Comparison of ENCODE assay signal across 15 mouse cellular contexts in genomic region chr13:55523951-55524600, GRCm38 (mm10). TPM values are rescaled to one million over a fixed set of nuclear protein-coding genes. Genes with fewer than 3 reads are reported as not detected.
DNase-seq lines count a peak whose midpoint lies in the region; ATAC-seq and TF ChIP-seq lines count a peak whose summit lies in the region.
"Had no signal": no experiment of that assay in that cellular context is flagged by ENCODE, and none has a peak within 500 bp of the region (broad histone marks: within the 10 kb centered on the region; RNA-seq: fewer than 3 reads in every experiment).

No protein-coding gene starts in this region.

- H3K4me1 ChIP-seq in forebrain, embryonic 12.5 days: no peaks in the 10 kb centered on the region
- no peaks in the 10 kb centered on the region for H3K4me1 ChIP-seq in forebrain, embryonic 11.5 days (replicated peaks; ENCODE audit: control insufficient read depth, insufficient read depth, low read length)
- H3K4me1 ChIP-seq in heart, postnatal 0 days (ENCODE audit: control insufficient read depth, insufficient read depth): no peaks in the 10 kb centered on the region
- H3K4me1 ChIP-seq in testis, adult 2 months (ENCODE audit: control insufficient read depth, insufficient read depth, low read length): peaks cover 15% of the 10 kb centered on the region
- H3K4me1 ChIP-seq: intestine, embryonic 15.5 days had no signal

- no peak overlapping the region for H3K9ac ChIP-seq in forebrain, embryonic 12.5 days
- H3K9ac ChIP-seq in forebrain, embryonic 11.5 days (ENCODE audit: low read length): no peak overlapping the region
- no peak overlapping the region for H3K9ac ChIP-seq in heart, postnatal 0 days (replicated peaks; ENCODE audit: low read depth, low read length)
- H3K9ac ChIP-seq: hindbrain, embryonic 12.5 days; intestine, embryonic 15.5 days had no signal

- no peak for TF ChIP-seq CTCF in heart, postnatal 0 days (IDR thresholded peaks at IDR 0.05; ENCODE audit: low read depth)
- TF ChIP-seq CTCF in testis, adult 2 months (IDR thresholded peaks at IDR 0.05; ENCODE audit: control insufficient read depth, insufficient read depth, insufficient replicate concordance, low read depth, low read length): no peak

- no peak overlapping the region for H3K4me2 ChIP-seq in forebrain, embryonic 12.5 days
- H3K4me2 ChIP-seq in forebrain, embryonic 11.5 days (ENCODE audit: low read depth, low read length, severe bottlenecking): no peak overlapping the region
- H3K4me2 ChIP-seq in heart, postnatal 0 days (ENCODE audit: low read depth, low read length): no peak overlapping the region
- H3K4me2 ChIP-seq: hindbrain, embryonic 12.5 days; intestine, embryonic 15.5 days; midbrain, embryonic 11.5 days had no signal

- H3K27me3 ChIP-seq in forebrain, embryonic 12.5 days: peaks cover 4% of the 10 kb centered on the region; the same call in 1 of the 2 replicates
- H3K27me3 ChIP-seq in forebrain, embryonic 11.5 days (ENCODE audit: control insufficient read depth, insufficient read depth, low read length): no peaks in the 10 kb centered on the region
- no peaks in the 10 kb centered on the region for H3K27me3 ChIP-seq in heart, postnatal 0 days (ENCODE audit: control insufficient read depth, insufficient read depth, low read length)
- H3K27me3 ChIP-seq in testis, adult 2 months (ENCODE audit: control insufficient read depth, insufficient read depth, low read length): no peaks in the 10 kb centered on the region
- H3K27me3 ChIP-seq: CH12.LX; hindbrain, embryonic 12.5 days; intestine, embryonic 15.5 days had no signal

- ATAC-seq in forebrain, embryonic 12.5 days (ENCODE audit: low FRiP score): no peak
- ATAC-seq in forebrain, embryonic 11.5 days (replicated peaks; ENCODE audit: low FRiP score): no peak
- no peak for ATAC-seq in heart, postnatal 0 days (ENCODE audit: insufficient read depth, low read depth)
- ATAC-seq: intestine, embryonic 15.5 days had no signal

- TF ChIP-seq POLR2A in testis, adult 2 months (IDR thresholded peaks at IDR 0.05; ENCODE audit: control insufficient read depth, low read depth, low read length): no peak

- WGBS in forebrain, embryonic 12.5 days: 91% methylated on average over 23 of the region's 23 CpGs
- 89% methylated on average over 23 of the region's 23 CpGs for WGBS in forebrain, embryonic 11.5 days
- WGBS in heart, postnatal 0 days: 81% methylated on average over 23 of the region's 23 CpGs

- H3K9me3 ChIP-seq in forebrain, embryonic 12.5 days: no peaks in the 10 kb centered on the region
- no peaks in the 10 kb centered on the region for H3K9me3 ChIP-seq in forebrain, embryonic 11.5 days (ENCODE audit: control insufficient read depth, low read length)
- H3K9me3 ChIP-seq in heart, postnatal 0 days (replicated peaks; ENCODE audit: control insufficient read depth, low read length): no peaks in the 10 kb centered on the region
- H3K9me3 ChIP-seq: hindbrain, embryonic 12.5 days; intestine, embryonic 15.5 days had no signal

- H3K36me3 ChIP-seq in forebrain, embryonic 12.5 days (replicated peaks): peaks cover 2% of the 10 kb centered on the region
- no peaks in the 10 kb centered on the region for H3K36me3 ChIP-seq in forebrain, embryonic 11.5 days (ENCODE audit: control insufficient read depth, insufficient read depth, low read length)
- H3K36me3 ChIP-seq in heart, postnatal 0 days (replicated peaks; ENCODE audit: control insufficient read depth, insufficient read depth, low read length): no peaks in the 10 kb centered on the region; the same call in 1 of the 2 replicates
- H3K36me3 ChIP-seq in testis, adult 2 months (ENCODE audit: control insufficient read depth, insufficient read depth, low read length): no peaks in the 10 kb centered on the region
- H3K36me3 ChIP-seq: intestine, embryonic 15.5 days had no signal

- TF ChIP-seq EP300 in heart, postnatal 0 days (IDR thresholded peaks at IDR 0.05; ENCODE audit: low read depth): no peak

- 0 out of 2 replicates have a peak overlapping the region, but pooled peaks have one; percentile 5 for H3K27ac ChIP-seq in forebrain, embryonic 12.5 days
- no peak overlapping the region for H3K27ac ChIP-seq in forebrain, embryonic 11.5 days (ENCODE audit: low read depth, low read length)
- peak overlapping the region; percentile 43 for H3K27ac ChIP-seq in heart, postnatal 0 days (ENCODE audit: low read depth)
- H3K27ac ChIP-seq in testis, adult 2 months (ENCODE audit: control insufficient read depth, insufficient read depth, low read depth, low read length): no peak overlapping the region
- H3K27ac ChIP-seq: hindbrain, embryonic 12.5 days; intestine, embryonic 15.5 days had no signal

- H3K4me3 ChIP-seq in forebrain, embryonic 12.5 days (replicated peaks): no peak overlapping the region
- H3K4me3 ChIP-seq in forebrain, embryonic 11.5 days (ENCODE audit: low read depth, low read length): no peak overlapping the region
- no peak overlapping the region for H3K4me3 ChIP-seq in heart, postnatal 0 days (ENCODE audit: low read depth, low read length)
- peak overlapping the region; percentile 6; the same call in 1 of the 2 replicates for H3K4me3 ChIP-seq in testis, adult 2 months (ENCODE audit: control insufficient read depth, low read depth, low read length)
- H3K4me3 ChIP-seq: hindbrain, embryonic 12.5 days; intestine, embryonic 15.5 days had no signal

- DNase-seq in forebrain, embryonic 11.5 days (ENCODE audit: low spot score): no peak
- DNase-seq in heart, postnatal 0 days (ENCODE audit: low spot score): no peak
- no peak for DNase-seq in heart, postnatal 4 days
- DNase-seq in testis, postnatal 10 days (ENCODE audit: low spot score): no peak
- DNase-seq in cerebellum, postnatal 10 days: no peak
- no peak for DNase-seq in thymus, postnatal 10 days (ENCODE audit: low spot score in 2 of 2)
- DNase-seq: cerebellum, adult 8-10 months; gastrocnemius, postnatal 36 days; right cerebral cortex, postnatal 25 days had no signal

RNA-seq across cellular contexts. Expression of gene Dok3, which starts 5.0 kb away (rescaled TPM):
- 3.3 and 3.7 TPM in 2 replicates for polyA plus RNA-seq in forebrain, embryonic 12.5 days (2016; fragmentation: Nextera tagmentation; extraction: Ambion mirVana)
- 3.3 and 3.9 TPM in 2 replicates for polyA plus RNA-seq in forebrain, embryonic 11.5 days (2014; fragmentation: Nextera tagmentation; extraction: Ambion mirVana)
- 2.7 and 2.8 TPM in 2 replicates for total RNA-seq in heart, postnatal 0 days (2014; rRNA removed; ENCODE audit: low replicate concordance)
- 0.95 and 1.4 TPM in 2 replicates for polyA plus RNA-seq in heart, postnatal 0 days (2015; fragmentation: Nextera tagmentation; extraction: Ambion mirVana)
- total RNA-seq in heart, postnatal 4 days (2021): 1 to 10 TPM; 1.0 to 1.1 TPM
- 2.3 TPM in 2 replicates for polyA plus RNA-seq in testis, adult 2 months (2012; rRNA removed)

RNA-seq across cellular contexts. Expression of gene Pdlim7, which starts 10.6 kb away (rescaled TPM):
- polyA plus RNA-seq in forebrain, embryonic 12.5 days (2016; fragmentation: Nextera tagmentation; extraction: Ambion mirVana): 139 and 147 TPM in 2 replicates
- 165 and 185 TPM in 2 replicates for polyA plus RNA-seq in forebrain, embryonic 11.5 days (2014; fragmentation: Nextera tagmentation; extraction: Ambion mirVana)
- total RNA-seq in heart, postnatal 0 days (2014; rRNA removed; ENCODE audit: low replicate concordance): 134 and 186 TPM in 2 replicates
- polyA plus RNA-seq in heart, postnatal 0 days (2015; fragmentation: Nextera tagmentation; extraction: Ambion mirVana): 190 and 210 TPM in 2 replicates
- 100 to 1,000 TPM; 115 to 119 TPM for total RNA-seq in heart, postnatal 4 days (2021)
- polyA plus RNA-seq in testis, adult 2 months (2012; rRNA removed): 7.6 and 14.5 TPM in 2 replicates

RNA-seq across cellular contexts. Expression of gene Ddx41, which starts 12.4 kb away (rescaled TPM):
- 69.9 and 73.3 TPM in 2 replicates for polyA plus RNA-seq in forebrain, embryonic 12.5 days (2016; fragmentation: Nextera tagmentation; extraction: Ambion mirVana)
- 79.3 and 79.5 TPM in 2 replicates for polyA plus RNA-seq in forebrain, embryonic 11.5 days (2014; fragmentation: Nextera tagmentation; extraction: Ambion mirVana)
- total RNA-seq in heart, postnatal 0 days (2014; rRNA removed; ENCODE audit: low replicate concordance): 25.3 and 30.4 TPM in 2 replicates
- polyA plus RNA-seq in heart, postnatal 0 days (2015; fragmentation: Nextera tagmentation; extraction: Ambion mirVana): 16.3 and 17.3 TPM in 2 replicates
- total RNA-seq in heart, postnatal 4 days (2021): 10 to 100 TPM; 16.9 to 18.5 TPM
- 52.0 and 58.5 TPM in 2 replicates for polyA plus RNA-seq in testis, adult 2 months (2012; rRNA removed)

RNA-seq across cellular contexts. Expression of gene Dbn1, which starts 36.2 kb away (rescaled TPM):
- polyA plus RNA-seq in forebrain, embryonic 12.5 days (2016; fragmentation: Nextera tagmentation; extraction: Ambion mirVana): 591 and 654 TPM in 2 replicates
- 411 and 418 TPM in 2 replicates for polyA plus RNA-seq in forebrain, embryonic 11.5 days (2014; fragmentation: Nextera tagmentation; extraction: Ambion mirVana)
- 38.5 and 46.0 TPM in 2 replicates for total RNA-seq in heart, postnatal 0 days (2014; rRNA removed; ENCODE audit: low replicate concordance)
- 30.2 and 30.9 TPM in 2 replicates for polyA plus RNA-seq in heart, postnatal 0 days (2015; fragmentation: Nextera tagmentation; extraction: Ambion mirVana)
- 10 to 100 TPM; 64.5 to 66.8 TPM for total RNA-seq in heart, postnatal 4 days (2021)
- polyA plus RNA-seq in testis, adult 2 months (2012; rRNA removed): 89.3 and 101 TPM in 2 replicates

RNA-seq across cellular contexts. Expression of gene Fam193b, which starts 46.8 kb away (rescaled TPM):
- polyA plus RNA-seq in forebrain, embryonic 12.5 days (2016; fragmentation: Nextera tagmentation; extraction: Ambion mirVana): 61.6 and 64.7 TPM in 2 replicates
- polyA plus RNA-seq in forebrain, embryonic 11.5 days (2014; fragmentation: Nextera tagmentation; extraction: Ambion mirVana): 55.8 and 58.0 TPM in 2 replicates
- total RNA-seq in heart, postnatal 0 days (2014; rRNA removed; ENCODE audit: low replicate concordance): 17.7 and 19.6 TPM in 2 replicates
- 9.5 and 10.3 TPM in 2 replicates for polyA plus RNA-seq in heart, postnatal 0 days (2015; fragmentation: Nextera tagmentation; extraction: Ambion mirVana)
- 10 to 100 TPM; 21.2 to 24.0 TPM for total RNA-seq in heart, postnatal 4 days (2021)
- 28.5 and 28.8 TPM in 2 replicates for polyA plus RNA-seq in testis, adult 2 months (2012; rRNA removed)

Comparison
In these comparisons a context has a peak if more than half of its experiments do, and no peak if none do; other contexts are left out.
1. H3K27ac ChIP-seq: peak in forebrain, embryonic 12.5 days (single experiment) and heart, postnatal 0 days (single experiment); none in forebrain, embryonic 11.5 days (single experiment) and testis, adult 2 months (single experiment).